Mouse (Mus musculus): ENCODE data around the gene Wnt3a.

DNA sequence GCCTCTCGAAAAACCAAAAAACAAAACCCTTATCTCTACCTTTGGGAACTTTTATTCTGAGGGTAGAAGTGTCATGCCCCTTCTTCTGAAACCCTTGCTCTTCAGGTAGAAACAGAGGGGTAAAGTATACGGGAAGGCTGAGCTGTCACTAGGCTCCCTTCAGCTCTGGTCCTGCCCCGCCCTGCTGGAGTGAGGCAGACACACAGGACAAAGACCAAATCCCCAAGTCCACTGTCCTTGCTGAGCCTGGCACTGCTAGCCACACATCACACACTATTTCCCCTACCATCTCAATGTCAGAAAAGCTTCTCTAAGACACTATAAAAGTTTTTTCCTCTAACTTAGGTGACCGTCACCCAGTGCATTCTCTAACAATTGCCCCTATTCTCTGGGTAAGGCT, 68.2 kb downstream of the Wnt3a start:
- TF ChIP-seq TCF12 (IDR thresholded peaks at IDR 0.05; ENCODE audit: insufficient read depth, poor library complexity, severe bottlenecking) (no peak), POLR2A (IDR thresholded peaks at IDR 0.05; ENCODE audit: insufficient read length, low read depth) (no peak), E2F4 (IDR thresholded peaks at IDR 0.05; ENCODE audit: insufficient read depth) (no peak), MYOG (IDR thresholded peaks at IDR 0.05; ENCODE audit: control insufficient read depth in 1 of 3, insufficient read depth in 1 of 3, insufficient read length in 2 of 3, low read depth in 2 of 3) (no peak), MYOD1 (IDR thresholded peaks at IDR 0.05; ENCODE audit: control insufficient read depth in 1 of 3, insufficient read length in 2 of 3, low read depth in 2 of 3) (no peak), POLR2AphosphoS2 (IDR thresholded peaks at IDR 0.05; ENCODE audit: insufficient read length, low read depth) (no peak), TCF3 (IDR thresholded peaks at IDR 0.05; ENCODE audit: insufficient read length, low read depth) (no peak), USF1 (IDR thresholded peaks at IDR 0.05; ENCODE audit: low read depth) (no peak), MAX (IDR thresholded peaks at IDR 0.05; ENCODE audit: low read depth) (no peak), REST (IDR thresholded peaks at IDR 0.05; ENCODE audit: insufficient read depth, insufficient read length) (no peak), SRF (IDR thresholded peaks at IDR 0.05; ENCODE audit: control insufficient read depth, insufficient read length, low read depth) (no peak), CEBPB (IDR thresholded peaks at IDR 0.05; ENCODE audit: insufficient read depth, poor library complexity, severe bottlenecking) (no peak)
